Mouse (Mus musculus): ENCODE data around the gene Myo6. TPM values are rescaled to one million over a fixed set of nuclear protein-coding genes. Genes with fewer than 3 reads are reported as not detected.

Gene Myo6
- polyA plus RNA-seq, 1 experiment from 2014 or later: 11.0 TPM

- WGBS: 95% methylated on average over 2 of the region's 2 CpGs
- ATAC-seq (replicated peaks; ENCODE audit: low FRiP score): no peak
These were observed 43.9 kb downstream of the Myo6 start for GRCm38 (mm10) chr9:80208681-80209080.

GRCm38 (mm10) chr9:80209459-80209858 lies 44.6 kb downstream of the Myo6 start:
- Histone ChIP-seq H3K9me3 (ENCODE audit: control insufficient read depth, low read length) (no peaks in the 10 kb centered on the region), H3K36me3 (ENCODE audit: control insufficient read depth, insufficient read depth, low read length) (no peaks in the 10 kb centered on the region), H3K27ac (ENCODE audit: low read depth, low read length) (no peak overlapping the region), H3K27me3 (ENCODE audit: control insufficient read depth, insufficient read depth, low read length) (no peaks in the 10 kb centered on the region), H3K4me3 (ENCODE audit: low read depth, low read length) (no peak overlapping the region), H3K9ac (ENCODE audit: low read length) (no peak overlapping the region), H3K4me1 (replicated peaks; ENCODE audit: control insufficient read depth, insufficient read depth, low read length) (no peaks in the 10 kb centered on the region), H3K4me2 (ENCODE audit: low read depth, low read length, severe bottlenecking) (no peak overlapping the region)
- 59% methylated on average over 10 of the region's 10 CpGs for WGBS
- ATAC-seq (replicated peaks; ENCODE audit: low FRiP score) (no peak), DNase-seq (ENCODE audit: low spot score) (no peak)

More at GRCm38 (mm10) chr9:80208681-80209080, 43.9 kb downstream of the Myo6 start:
- no peak overlapping the region for H3K9ac ChIP-seq (ENCODE audit: low read length)
- no peak overlapping the region for H3K4me3 ChIP-seq (ENCODE audit: low read depth, low read length)
- H3K9me3 ChIP-seq (ENCODE audit: control insufficient read depth, low read length): no peaks in the 10 kb centered on the region
- H3K4me2 ChIP-seq (ENCODE audit: low read depth, low read length, severe bottlenecking): no peak overlapping the region
- H3K4me1 ChIP-seq (replicated peaks; ENCODE audit: control insufficient read depth, insufficient read depth, low read length): no peaks in the 10 kb centered on the region
- DNase-seq (ENCODE audit: low spot score): no peak
- no peaks in the 10 kb centered on the region for H3K27me3 ChIP-seq (ENCODE audit: control insufficient read depth, insufficient read depth, low read length)
- no peaks in the 10 kb centered on the region for H3K36me3 ChIP-seq (ENCODE audit: control insufficient read depth, insufficient read depth, low read length)
- H3K27ac ChIP-seq (ENCODE audit: low read depth, low read length): no peak overlapping the region

GRCm38 (mm10) chr9:80210096-80210495 lies 45.3 kb downstream of the Myo6 start:
- no peak overlapping the region for H3K9ac ChIP-seq (ENCODE audit: low read length)
- H3K4me2 ChIP-seq (ENCODE audit: low read depth, low read length, severe bottlenecking): no peak overlapping the region
- ATAC-seq (replicated peaks; ENCODE audit: low FRiP score) (no peak), DNase-seq (ENCODE audit: low spot score) (no peak)
- H3K4me3 ChIP-seq (ENCODE audit: low read depth, low read length): no peak overlapping the region
- no peaks in the 10 kb centered on the region for H3K4me1 ChIP-seq (replicated peaks; ENCODE audit: control insufficient read depth, insufficient read depth, low read length)
- no peaks in the 10 kb centered on the region for H3K9me3 ChIP-seq (ENCODE audit: control insufficient read depth, low read length)
- WGBS: 85% methylated on average over 12 of the region's 12 CpGs
- H3K27ac ChIP-seq (ENCODE audit: low read depth, low read length): no peak overlapping the region
- H3K36me3 ChIP-seq (ENCODE audit: control insufficient read depth, insufficient read depth, low read length): no peaks in the 10 kb centered on the region
- H3K27me3 ChIP-seq (ENCODE audit: control insufficient read depth, insufficient read depth, low read length): no peaks in the 10 kb centered on the region

DNA sequence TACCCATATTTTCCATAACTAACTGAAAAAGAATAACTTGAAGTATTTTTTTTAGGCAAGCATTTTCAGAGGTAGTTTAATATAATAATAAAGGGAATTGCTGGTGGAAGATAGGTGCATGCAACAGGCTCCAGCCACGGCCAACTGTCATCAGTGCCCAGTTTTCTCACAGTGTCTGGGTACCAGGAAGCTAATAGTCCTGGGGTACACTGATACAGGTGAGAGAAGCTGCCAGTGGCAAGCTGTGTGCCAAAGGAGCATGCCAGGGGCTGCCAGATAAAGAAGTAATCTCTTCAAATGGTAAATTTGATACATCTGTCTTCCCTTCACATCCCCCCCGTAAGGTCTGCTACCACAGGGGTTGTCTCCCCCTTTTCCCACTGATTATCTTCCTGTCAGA lies 48.6 kb downstream of the Myo6 start:
- ATAC-seq (replicated peaks; ENCODE audit: low FRiP score) (no peak), DNase-seq (ENCODE audit: low spot score) (no peak)
- H3K4me3 ChIP-seq (ENCODE audit: low read depth, low read length): no peak overlapping the region
- H3K9me3 ChIP-seq (ENCODE audit: control insufficient read depth, low read length): no peaks in the 10 kb centered on the region
- 84% methylated on average over 2 of the region's 2 CpGs for WGBS
- no peaks in the 10 kb centered on the region for H3K27me3 ChIP-seq (ENCODE audit: control insufficient read depth, insufficient read depth, low read length)
- no peaks in the 10 kb centered on the region for H3K4me1 ChIP-seq (replicated peaks; ENCODE audit: control insufficient read depth, insufficient read depth, low read length)
- no peaks in the 10 kb centered on the region for H3K36me3 ChIP-seq (ENCODE audit: control insufficient read depth, insufficient read depth, low read length)
- no peak overlapping the region for H3K4me2 ChIP-seq (ENCODE audit: low read depth, low read length, severe bottlenecking)
- no peak overlapping the region for H3K27ac ChIP-seq (ENCODE audit: low read depth, low read length)
- H3K9ac ChIP-seq (ENCODE audit: low read length): no peak overlapping the region

DNA sequence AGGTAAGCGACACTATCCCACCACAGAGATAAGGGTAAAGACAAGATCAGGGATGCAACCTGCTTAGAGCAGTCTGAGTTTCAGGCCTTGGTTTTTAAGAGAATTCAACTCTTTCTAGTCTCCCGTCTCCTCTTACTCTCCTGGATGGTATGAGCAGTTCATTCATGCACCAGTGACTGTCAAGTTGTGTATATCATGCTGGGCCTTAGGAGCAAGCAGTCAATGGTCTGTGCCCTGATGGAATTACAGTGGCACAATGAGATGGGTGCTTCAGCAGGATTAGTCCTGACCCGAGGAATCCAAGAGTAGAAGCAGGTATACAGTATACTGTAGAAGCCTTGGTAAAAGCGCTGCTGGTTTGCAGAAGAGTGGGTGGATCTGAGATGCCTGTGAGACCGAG lies 50.7 kb downstream of the Myo6 start:
- WGBS: 89% methylated on average over 5 of the region's 5 CpGs
- Histone ChIP-seq H3K4me1 (replicated peaks; ENCODE audit: control insufficient read depth, insufficient read depth, low read length) (no peaks in the 10 kb centered on the region), H3K36me3 (ENCODE audit: control insufficient read depth, insufficient read depth, low read length) (no peaks in the 10 kb centered on the region), H3K27ac (ENCODE audit: low read depth, low read length) (no peak overlapping the region), H3K4me2 (ENCODE audit: low read depth, low read length, severe bottlenecking) (no peak overlapping the region), H3K9ac (ENCODE audit: low read length) (no peak overlapping the region), H3K27me3 (ENCODE audit: control insufficient read depth, insufficient read depth, low read length) (no peaks in the 10 kb centered on the region), H3K9me3 (ENCODE audit: control insufficient read depth, low read length) (no peaks in the 10 kb centered on the region), H3K4me3 (ENCODE audit: low read depth, low read length) (no peak overlapping the region)
- no peak for ATAC-seq (replicated peaks; ENCODE audit: low FRiP score)
- no peak for DNase-seq (ENCODE audit: low spot score)

DNA sequence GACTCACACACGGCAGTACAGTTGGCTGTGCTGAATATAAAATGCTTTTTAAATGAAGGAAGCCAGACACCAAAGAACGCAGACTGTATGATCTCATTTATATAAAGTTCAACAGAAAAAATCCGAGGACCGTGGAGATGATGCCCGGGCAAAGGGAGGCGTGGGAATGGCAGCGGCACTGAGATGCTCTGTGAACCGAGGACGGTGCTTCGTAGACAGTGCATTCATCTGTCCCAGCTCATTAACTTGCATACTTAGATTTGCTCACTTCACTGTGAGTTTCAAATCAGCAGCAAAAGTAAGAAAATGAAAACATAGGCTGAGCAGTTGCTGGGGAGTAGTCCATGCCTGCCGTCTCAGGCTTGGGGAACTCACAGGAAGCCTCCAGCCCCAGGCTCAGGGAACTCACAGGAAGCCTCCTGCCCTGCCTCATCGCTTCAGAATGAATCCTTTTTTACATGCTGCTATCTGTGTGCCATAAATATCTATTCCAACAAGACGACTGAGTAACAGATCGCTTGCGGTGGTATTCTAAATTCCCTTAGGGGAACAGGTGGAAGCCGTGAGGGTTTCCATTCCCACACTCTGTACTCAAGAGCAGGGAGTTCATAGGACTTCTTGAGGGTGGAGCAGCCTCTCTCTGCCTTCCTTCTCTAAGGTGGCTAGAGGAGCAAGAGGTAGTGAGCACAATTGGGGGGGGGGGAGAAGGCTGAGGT lies 52.1 kb downstream of the Myo6 start:
- H3K27ac ChIP-seq (ENCODE audit: low read depth, low read length): no peak overlapping the region
- H3K4me1 ChIP-seq (replicated peaks; ENCODE audit: control insufficient read depth, insufficient read depth, low read length): no peaks in the 10 kb centered on the region
- no peak overlapping the region for H3K9ac ChIP-seq (ENCODE audit: low read length)
- H3K4me3 ChIP-seq (ENCODE audit: low read depth, low read length): no peak overlapping the region
- H3K9me3 ChIP-seq (ENCODE audit: control insufficient read depth, low read length): no peaks in the 10 kb centered on the region
- no peak for ATAC-seq (replicated peaks; ENCODE audit: low FRiP score)
- WGBS: 88% methylated on average over 16 of the region's 16 CpGs
- no peaks in the 10 kb centered on the region for H3K36me3 ChIP-seq (ENCODE audit: control insufficient read depth, insufficient read depth, low read length)
- no peak overlapping the region for H3K4me2 ChIP-seq (ENCODE audit: low read depth, low read length, severe bottlenecking)
- no peaks in the 10 kb centered on the region for H3K27me3 ChIP-seq (ENCODE audit: control insufficient read depth, insufficient read depth, low read length)
- DNase-seq (ENCODE audit: low spot score): no peak

- no peaks in the 10 kb centered on the region for H3K36me3 ChIP-seq (ENCODE audit: control insufficient read depth, insufficient read depth, low read length)
- H3K4me1 ChIP-seq (replicated peaks; ENCODE audit: control insufficient read depth, insufficient read depth, low read length): no peaks in the 10 kb centered on the region
- DNase-seq (ENCODE audit: low spot score) (no peak), ATAC-seq (replicated peaks; ENCODE audit: low FRiP score) (no peak)
- no peaks in the 10 kb centered on the region for H3K9me3 ChIP-seq (ENCODE audit: control insufficient read depth, low read length)
- H3K27ac ChIP-seq (ENCODE audit: low read depth, low read length): no peak overlapping the region
- no peak overlapping the region for H3K4me3 ChIP-seq (ENCODE audit: low read depth, low read length)
- H3K27me3 ChIP-seq (ENCODE audit: control insufficient read depth, insufficient read depth, low read length): no peaks in the 10 kb centered on the region
- H3K9ac ChIP-seq (ENCODE audit: low read length): no peak overlapping the region
- no peak overlapping the region for H3K4me2 ChIP-seq (ENCODE audit: low read depth, low read length, severe bottlenecking)
- WGBS: 61% methylated on average over 6 of the region's 6 CpGs
These were observed 53.9 kb downstream of the Myo6 start for GRCm38 (mm10) chr9:80218718-80219117.

DNA sequence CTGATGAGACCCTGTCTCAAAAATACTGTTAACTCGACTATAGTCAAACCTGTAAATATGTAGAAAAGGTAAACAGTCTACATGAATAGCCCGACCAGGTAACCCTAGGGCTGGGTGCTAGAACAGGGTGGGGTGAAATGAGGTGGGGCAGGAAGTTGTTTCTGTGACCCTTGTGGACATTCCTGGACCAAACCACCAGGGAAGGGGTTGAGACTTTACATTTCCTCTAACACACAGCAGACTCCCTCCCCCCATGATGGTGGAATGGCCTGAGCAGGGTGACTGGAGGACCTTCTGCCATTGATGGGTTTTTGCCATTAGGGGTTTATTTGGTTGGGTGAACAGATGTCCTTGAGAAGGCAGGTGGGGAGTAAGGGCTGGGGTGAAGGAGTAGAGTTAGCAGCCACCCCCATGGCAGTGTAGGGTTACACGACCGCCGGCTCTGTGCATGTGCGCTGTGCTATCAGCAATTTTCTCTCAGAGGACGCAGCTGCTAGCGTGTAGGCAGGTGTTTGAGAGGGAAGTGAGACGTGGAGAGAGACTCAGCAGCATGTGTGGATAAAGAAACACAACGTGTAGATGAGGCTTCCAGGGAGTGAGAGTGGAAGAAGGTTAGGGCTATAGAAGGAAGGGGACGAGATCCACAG lies 59.3 kb downstream of the Myo6 start:
- no peak overlapping the region for H3K4me2 ChIP-seq (ENCODE audit: low read depth, low read length, severe bottlenecking)
- ATAC-seq (replicated peaks; ENCODE audit: low FRiP score): no peak
- H3K27ac ChIP-seq (ENCODE audit: low read depth, low read length): no peak overlapping the region
- no peak for DNase-seq (ENCODE audit: low spot score)
- no peaks in the 10 kb centered on the region for H3K27me3 ChIP-seq (ENCODE audit: control insufficient read depth, insufficient read depth, low read length)
- no peak overlapping the region for H3K9ac ChIP-seq (ENCODE audit: low read length)
- H3K36me3 ChIP-seq (ENCODE audit: control insufficient read depth, insufficient read depth, low read length): no peaks in the 10 kb centered on the region
- no peaks in the 10 kb centered on the region for H3K4me1 ChIP-seq (replicated peaks; ENCODE audit: control insufficient read depth, insufficient read depth, low read length)
- WGBS: 87% methylated on average over 11 of the region's 11 CpGs
- H3K9me3 ChIP-seq (ENCODE audit: control insufficient read depth, low read length): no peaks in the 10 kb centered on the region
- no peak overlapping the region for H3K4me3 ChIP-seq (ENCODE audit: low read depth, low read length)
